Mouse (Mus musculus) bone marrow, adult 2 months (tissue): ENCODE measurements around the gene Gm19668.

ENCODE experiments used
- CTCF ChIP-seq: fragments of 200-500 bp; IDR thresholded peaks from 2 replicates; pipeline ENCODE4 v1.5.1; 2011; ENCODE audit warnings: low read length, control low read depth; ENCODE audit not compliant: control insufficient read depth, insufficient read depth
- POLR2A ChIP-seq: fragments of 200-500 bp; IDR thresholded peaks from 2 replicates; pipeline ENCODE4 v1.6.1; 2011; ENCODE audit warnings: low read depth, mild to moderate bottlenecking, control low read depth, low read length, borderline replicate concordance; ENCODE audit not compliant: control insufficient read depth

- no peak for TF ChIP-seq CTCF
- no peak for TF ChIP-seq POLR2A
Measured at GRCm38 (mm10) chr10:77826951-77827350, 28.0 kb upstream of the Gm19668 start, which contains the start of gene Krtap10-4.
